Mouse (Mus musculus) left cerebral cortex, adult 11 months (tissue): ENCODE data around the gene Cox18.
A peak's percentile ranks its signal among the peaks of the same experiment; 100 is the strongest.
"Not testable (repeated sequence)": the region's sequence is repeated elsewhere in the genome, so short reads cannot be mapped to it uniquely, and the experiment has no call there.

Experiments
- DNase-seq: peaks from one replicate; pipeline ENCODE4 v3.0.0; 2022; ENCODE audit warnings: low spot score

The Cox18 gene

DNA sequence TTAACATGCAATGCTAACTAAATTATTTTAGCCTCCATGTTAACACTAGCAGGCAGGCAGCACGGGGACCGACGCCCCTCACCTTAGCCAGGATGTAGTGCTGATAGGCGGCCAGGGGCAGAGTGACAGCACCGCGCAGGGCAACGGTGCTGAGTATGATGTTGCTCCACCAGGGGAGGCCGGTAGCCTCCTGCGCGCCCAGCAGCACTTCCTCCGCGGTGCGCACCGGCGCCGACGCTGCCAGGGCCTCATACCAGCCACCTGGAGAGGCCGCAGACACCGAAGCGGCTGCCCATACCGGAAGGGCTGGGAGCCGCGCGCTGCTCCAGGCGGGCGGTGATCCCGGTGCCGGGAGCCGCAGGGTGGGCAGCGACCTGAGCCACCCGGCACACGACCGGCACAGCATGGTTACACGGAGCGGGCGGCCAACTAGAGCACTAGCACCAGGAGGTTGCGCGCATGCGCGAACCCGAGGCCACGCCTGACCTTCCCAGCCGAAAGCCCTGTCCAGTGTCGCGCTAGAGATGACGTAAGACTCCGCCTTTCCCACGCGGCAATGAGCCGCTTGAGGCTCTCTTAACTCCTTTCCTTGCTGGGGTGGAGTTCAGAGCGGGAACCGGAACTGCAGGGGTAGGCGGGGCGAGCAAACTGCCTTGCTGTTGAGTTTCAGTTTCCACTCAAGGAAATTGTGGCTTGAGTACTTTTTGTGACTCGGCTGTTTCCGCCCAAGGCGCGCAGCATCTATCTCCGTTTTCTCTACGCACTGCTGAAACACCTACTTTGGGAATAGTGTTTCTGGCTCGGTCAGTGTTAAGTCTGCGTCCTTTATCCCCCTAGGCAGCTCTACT lies at the start of gene Cox18:
Cox18 (minus strand) TSS at position 468 of the 848 bp plus-strand sequence.
- peak; percentile 96 for DNase-seq

- DNase-seq = not testable (repeated sequence)
These were observed 38.4 kb upstream of the Cox18 start for GRCm38 (mm10) chr5:90262230-90262629.

DNA sequence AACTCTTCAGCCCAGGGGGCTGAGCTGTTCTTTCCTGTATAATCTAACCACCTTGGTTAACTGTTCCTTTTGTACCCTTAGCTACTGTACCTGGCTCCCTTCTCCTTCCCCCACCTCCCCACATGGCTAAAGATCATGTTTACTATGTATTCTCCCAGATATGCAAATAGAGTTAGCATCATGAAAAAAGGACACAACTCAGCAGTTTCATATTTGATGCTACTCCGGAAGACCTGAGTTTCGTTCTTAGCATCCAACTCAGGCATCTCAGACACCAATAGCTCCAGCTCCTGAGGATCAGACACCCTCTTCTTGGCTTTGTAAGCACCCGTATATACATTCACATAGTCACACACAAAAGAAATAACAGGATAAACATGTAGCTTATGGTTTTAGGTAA lies 33.2 kb upstream of the Cox18 start:
- no peak for DNase-seq

- DNase-seq = no peak
These were observed 23.7 kb upstream of the Cox18 start for GRCm38 (mm10) chr5:90247503-90247902.

GRCm38 (mm10) chr5:90246987-90247386 lies 23.2 kb upstream of the Cox18 start:
- DNase-seq = no peak

DNA sequence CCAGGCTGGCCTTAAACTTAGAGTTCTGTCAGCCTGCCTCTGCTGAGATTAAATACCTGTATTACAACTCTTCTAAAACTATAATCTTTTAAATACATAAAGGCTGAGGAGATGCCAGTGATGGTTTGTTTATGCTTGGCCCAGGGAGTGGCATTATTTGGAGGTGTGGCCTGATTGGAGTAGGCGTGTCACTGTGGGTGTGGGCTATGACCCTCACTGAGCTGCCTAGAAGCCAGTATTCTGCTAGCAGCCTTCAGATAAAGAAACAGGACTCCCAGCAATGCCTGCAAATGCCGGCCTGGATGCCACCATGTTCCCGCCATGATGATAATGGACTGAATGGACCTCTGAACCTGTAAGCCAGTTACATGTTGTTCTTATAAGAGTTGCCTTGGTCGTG lies 22.8 kb upstream of the Cox18 start:
- DNase-seq = no peak

DNA sequence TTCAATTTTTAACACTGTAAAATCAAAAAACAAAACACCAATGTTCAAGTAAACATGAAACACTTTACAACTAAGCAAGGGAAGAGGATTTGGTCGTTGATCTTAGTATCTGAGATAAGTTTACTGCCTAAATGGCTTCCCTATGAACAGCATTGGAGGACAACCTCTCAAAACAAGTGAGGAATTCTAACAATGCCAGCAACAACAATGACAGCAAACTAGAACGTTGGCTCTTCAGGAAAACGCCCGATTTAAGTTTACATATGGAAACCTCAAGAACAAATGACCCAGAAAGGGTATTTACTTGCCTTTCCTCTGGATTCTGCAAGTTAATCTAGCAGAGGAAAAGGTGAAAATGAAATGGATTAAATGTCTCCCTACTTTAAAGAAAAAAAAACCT lies 21.6 kb upstream of the Cox18 start:
- DNase-seq = no peak

- no peak for DNase-seq
These were observed 11.4 kb upstream of the Cox18 start for GRCm38 (mm10) chr5:90235217-90235616.

DNA sequence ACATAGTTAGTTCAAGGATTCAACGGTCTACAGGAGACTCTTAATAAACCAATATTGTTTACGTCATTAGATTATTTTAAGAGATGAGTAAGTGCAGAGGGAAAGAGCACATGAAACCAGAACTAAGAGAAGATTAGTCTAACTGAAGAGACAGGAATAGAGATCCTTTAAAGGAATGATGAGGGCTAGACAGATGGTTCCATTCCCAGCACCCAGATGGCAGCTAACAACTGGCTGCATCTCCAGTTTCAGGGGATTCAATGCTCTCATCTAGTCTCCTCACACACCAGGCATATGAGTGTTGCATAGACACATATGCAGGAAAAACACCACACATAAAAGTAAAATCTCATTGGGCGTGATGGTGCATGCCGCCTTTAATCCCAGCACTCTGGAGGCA lies 9.5 kb upstream of the Cox18 start:
- no peak for DNase-seq

DNA sequence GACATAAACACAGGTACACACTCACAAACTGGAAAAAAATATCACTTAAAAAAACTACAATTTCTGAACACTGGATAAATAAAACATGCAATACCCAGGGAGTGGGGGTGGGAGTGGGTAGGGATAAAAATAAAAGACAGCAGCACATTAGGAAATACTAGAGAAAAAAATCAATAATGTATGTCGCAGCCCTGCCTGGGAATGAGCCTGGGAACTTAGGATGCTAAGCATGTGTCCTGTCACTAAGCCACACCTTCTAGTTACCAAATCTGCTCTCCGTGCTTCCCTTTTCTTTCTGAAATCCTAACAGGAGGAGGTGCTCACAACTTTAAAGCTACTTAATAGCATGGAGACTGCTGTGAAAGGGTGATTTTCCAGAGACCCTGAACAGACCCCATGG lies 6.0 kb upstream of the Cox18 start:
- DNase-seq = no peak

GRCm38 (mm10) chr5:90226696-90227095 lies 2.9 kb upstream of the Cox18 start:
- DNase-seq = no peak

- DNase-seq = no peak
These were observed 929 bp upstream of the Cox18 start for GRCm38 (mm10) chr5:90224730-90225129.

- no peak for DNase-seq
These were observed 864 bp downstream of the Cox18 start for GRCm38 (mm10) chr5:90222937-90223336.

GRCm38 (mm10) chr5:90217791-90218190 lies 6.0 kb downstream of the Cox18 start:
- DNase-seq = no peak

DNA sequence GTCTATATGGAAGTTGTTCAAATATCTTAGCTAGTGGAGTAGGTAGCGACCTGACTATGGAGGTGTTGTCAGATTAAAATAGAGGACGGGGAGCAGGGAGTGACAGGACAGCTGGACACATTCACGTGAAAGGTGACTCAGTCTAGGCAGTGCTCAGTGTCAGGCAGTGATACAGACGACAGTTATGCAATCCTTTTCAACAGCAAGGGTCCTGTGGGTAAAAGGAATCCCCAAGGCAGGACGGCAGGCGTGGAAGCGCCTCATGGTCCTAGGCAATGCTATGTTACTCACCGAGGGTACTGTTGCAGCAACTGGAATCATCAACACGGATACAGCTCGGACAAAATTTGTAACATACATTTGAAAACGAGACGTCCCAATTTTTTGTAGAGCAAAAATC lies 6.6 kb downstream of the Cox18 start:
- no peak for DNase-seq

GRCm38 (mm10) chr5:90213356-90213755 lies 10.4 kb downstream of the Cox18 start:
- no peak for DNase-seq

DNA sequence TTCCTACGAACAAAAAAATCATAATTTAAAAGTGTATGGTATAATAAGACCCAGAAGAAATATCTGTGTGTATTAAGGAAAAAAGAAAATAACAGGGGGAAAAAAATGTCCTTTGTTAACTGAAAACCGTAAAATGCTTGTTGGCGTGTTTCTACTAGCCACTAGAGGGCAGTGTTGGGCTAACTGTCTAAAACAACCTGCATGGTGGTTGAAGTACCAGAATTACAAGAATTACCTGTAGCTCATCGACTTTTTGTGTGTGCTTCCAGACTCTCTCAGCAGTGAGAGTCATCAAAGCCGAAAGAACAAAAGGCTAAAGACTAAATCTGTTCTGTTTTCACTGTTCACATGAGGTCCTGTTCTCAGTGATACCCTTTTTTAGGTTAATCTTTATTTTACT lies 20.6 kb downstream of the Cox18 start:
- DNase-seq = no peak

DNA sequence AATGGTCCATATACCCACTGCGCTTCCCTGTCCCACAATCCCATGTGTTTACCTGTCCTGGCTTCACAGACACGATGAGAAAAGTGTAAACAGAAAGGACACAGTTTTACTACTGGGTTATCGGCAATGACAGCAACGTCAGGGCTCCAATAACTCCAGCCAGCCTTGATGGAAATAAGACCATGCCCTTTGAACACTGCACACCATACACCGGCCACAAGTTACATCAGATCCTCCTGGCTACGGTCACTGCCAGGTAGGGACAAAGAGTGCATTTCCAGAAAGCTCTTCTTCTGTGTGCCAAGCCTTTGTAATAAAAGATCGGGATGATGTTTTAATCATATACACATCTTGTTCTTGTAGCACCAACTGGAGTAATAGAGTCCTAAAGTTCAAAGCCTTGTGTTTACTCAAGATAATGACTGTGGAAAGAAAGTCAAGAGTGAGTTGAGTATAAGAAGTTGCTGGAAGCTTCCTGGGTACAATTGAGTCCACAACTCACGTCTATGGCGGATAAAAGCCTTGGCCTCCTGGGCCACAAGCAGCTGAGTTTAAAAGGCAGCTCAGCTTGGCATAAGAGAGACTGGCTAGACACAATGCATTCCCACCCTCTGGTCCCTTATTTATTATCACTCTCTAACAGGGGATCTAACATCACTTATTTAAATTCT lies 21.2 kb downstream of the Cox18 start:
- DNase-seq = no peak

GRCm38 (mm10) chr5:90199922-90200632 lies 23.7 kb downstream of the Cox18 start:
- DNase-seq = no peak

GRCm38 (mm10) chr5:90194831-90195230 lies 29.0 kb downstream of the Cox18 start:
- DNase-seq = peak; percentile 19

- no peak for DNase-seq
These were observed 41.0 kb downstream of the Cox18 start for GRCm38 (mm10) chr5:90182782-90183181.

- no peak for DNase-seq
These were observed 44.7 kb downstream of the Cox18 start for GRCm38 (mm10) chr5:90179094-90179493.

GRCm38 (mm10) chr5:90178116-90178515 lies 45.7 kb downstream of the Cox18 start:
- no peak for DNase-seq
